Mouse (Mus musculus) embryonic fibroblast, embryonic 13.5 days (primary cell): ENCODE data around the gene Cavin2.

Source experiments
- CTCF ChIP-seq: IDR thresholded peaks from 2 replicates; pipeline ENCODE4 v1.5.1; 2011; ENCODE audit warnings: mild to moderate bottlenecking, control low read depth, low read length, moderate library complexity, borderline replicate concordance; ENCODE audit not compliant: insufficient read depth
- POLR2A ChIP-seq: IDR thresholded peaks from 2 replicates; pipeline ENCODE4 v1.6.1; 2011; ENCODE audit warnings: low read depth, mild to moderate bottlenecking, control low read depth, low read length, moderate library complexity

DNA sequence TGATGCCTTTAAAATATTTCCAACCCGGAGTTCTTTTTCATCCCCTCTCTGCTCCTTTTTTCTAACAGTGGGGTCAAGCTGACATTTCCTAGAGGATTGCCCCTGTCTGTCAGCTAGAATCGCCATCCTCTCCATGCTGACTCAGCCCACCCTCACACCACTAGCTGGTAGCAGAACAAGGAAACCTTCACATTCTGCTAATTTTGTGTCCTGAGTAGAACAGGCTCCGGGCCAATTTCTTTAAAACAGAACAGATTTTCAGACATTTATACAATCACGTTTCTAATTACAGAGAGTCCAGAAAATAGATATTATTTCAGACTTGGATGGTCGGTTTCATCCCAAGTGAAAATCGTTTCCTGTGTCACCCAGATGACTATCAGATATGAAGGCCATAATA lies 34.6 kb downstream of the Cavin2 start:
- no peak for TF ChIP-seq POLR2A
- TF ChIP-seq CTCF = no peak
